Mouse (Mus musculus) liver, embryonic 14.5 days (tissue): ENCODE measurements around the gene Ptprj.

Experiments used
- CTCF ChIP-seq: IDR thresholded peaks from 2 replicates; pipeline ENCODE4 v1.5.1; 2016; ENCODE audit warnings: antibody characterized with exemption, low read depth, control low read depth
- EP300 ChIP-seq: IDR thresholded peaks from 2 replicates; pipeline ENCODE4 v1.6.1; 2016; ENCODE audit warnings: antibody characterized with exemption, low read depth

GRCm38 (mm10) chr2:90559688-90560196 is 20.7 kb downstream of the Ptprj start:
- TF ChIP-seq CTCF (no peak), EP300 (peak; percentile 85)
